Mouse (Mus musculus): ENCODE results near the gene Tnfrsf19. TPM values are rescaled to one million over a fixed set of nuclear protein-coding genes. Genes with fewer than 3 reads are reported as not detected.

The Tnfrsf19 gene
- total RNA-seq (2017): not detected in 2 replicates

GRCm38 (mm10) chr14:61046091-61046681 lies at the start of gene Tnfrsf19:
Gene Tnfrsf19 (minus strand): TSS chr14:61046490.
- ATAC-seq (replicated peaks in 1 of 2; ENCODE audit: insufficient read depth in 1 of 2, low FRiP score in 2 of 2, low TSS enrichment in 1 of 2, low read depth in 1 of 2, poor library complexity in 2 of 2, severe bottlenecking in 2 of 2): peak; percentile 67 to 85

GRCm38 (mm10) chr14:61092073-61092472 lies 45.8 kb upstream of the Tnfrsf19 start:
- no peak for ATAC-seq (replicated peaks in 1 of 2; ENCODE audit: insufficient read depth in 1 of 2, low FRiP score in 2 of 2, low TSS enrichment in 1 of 2, low read depth in 1 of 2, poor library complexity in 2 of 2, severe bottlenecking in 2 of 2)

DNA sequence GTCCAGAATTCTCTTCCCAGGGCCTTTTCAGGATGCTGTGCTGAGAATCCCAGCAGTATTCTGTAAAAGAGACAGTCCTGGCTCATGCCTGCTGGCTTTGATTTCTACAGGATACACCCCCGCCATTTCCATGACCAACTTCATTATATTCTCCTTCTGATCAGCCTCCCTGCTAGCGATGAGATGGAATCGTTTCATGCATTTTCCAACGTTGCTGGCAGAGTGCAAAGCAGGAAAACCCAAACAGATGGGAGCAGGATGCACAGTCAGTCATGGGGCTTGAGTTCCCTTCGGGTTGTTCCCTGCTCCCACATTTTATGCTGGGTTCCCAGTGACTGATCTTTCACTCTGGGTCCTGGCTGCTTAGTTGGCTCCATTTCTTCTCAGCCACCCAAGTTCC lies 44.7 kb upstream of the Tnfrsf19 start:
- ATAC-seq (replicated peaks in 1 of 2; ENCODE audit: insufficient read depth in 1 of 2, low FRiP score in 2 of 2, low TSS enrichment in 1 of 2, low read depth in 1 of 2, poor library complexity in 2 of 2, severe bottlenecking in 2 of 2): no peak

DNA sequence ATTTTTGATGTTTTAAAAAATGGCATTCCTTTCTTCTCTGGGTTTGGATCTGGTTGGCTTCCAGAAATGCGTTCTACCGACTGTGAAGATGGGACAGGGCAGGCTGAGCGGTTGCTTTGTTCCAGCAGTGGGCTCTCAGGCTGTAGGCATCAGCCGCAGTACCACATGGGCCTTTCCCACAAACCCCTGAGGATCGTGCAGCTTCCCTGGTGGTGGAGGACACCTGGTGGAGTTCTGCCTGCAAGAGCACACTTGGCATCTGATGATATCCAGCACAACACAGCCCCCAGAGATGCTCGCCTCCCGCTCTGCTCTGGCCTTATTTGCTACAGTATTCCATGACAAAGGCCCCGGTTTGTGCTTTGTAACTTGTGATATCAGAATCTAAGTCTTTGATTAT lies 41.9 kb upstream of the Tnfrsf19 start:
- ATAC-seq (replicated peaks in 1 of 2; ENCODE audit: insufficient read depth in 1 of 2, low FRiP score in 2 of 2, low TSS enrichment in 1 of 2, low read depth in 1 of 2, poor library complexity in 2 of 2, severe bottlenecking in 2 of 2): no peak

DNA sequence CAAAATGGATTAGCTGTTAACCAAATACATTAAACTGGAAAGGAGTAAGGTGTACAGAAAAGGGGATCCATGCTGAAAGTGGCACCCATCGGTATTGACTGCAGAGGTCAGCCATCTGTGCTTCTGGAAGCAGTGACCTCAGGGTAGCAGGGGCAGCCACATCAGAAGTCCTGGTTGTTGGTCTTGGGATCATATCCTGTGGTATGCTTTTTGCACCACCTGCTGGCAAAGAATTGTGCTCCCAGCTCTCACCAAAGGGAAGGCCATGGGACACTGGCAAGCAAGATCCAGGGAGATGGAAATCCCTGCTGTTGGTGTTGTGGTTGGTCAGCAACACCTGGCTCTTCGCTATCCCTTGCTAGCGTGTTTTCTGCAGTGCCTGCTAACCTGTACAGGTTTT lies 39.0 kb upstream of the Tnfrsf19 start:
- no peak for ATAC-seq (replicated peaks in 1 of 2; ENCODE audit: insufficient read depth in 1 of 2, low FRiP score in 2 of 2, low TSS enrichment in 1 of 2, low read depth in 1 of 2, poor library complexity in 2 of 2, severe bottlenecking in 2 of 2)

DNA sequence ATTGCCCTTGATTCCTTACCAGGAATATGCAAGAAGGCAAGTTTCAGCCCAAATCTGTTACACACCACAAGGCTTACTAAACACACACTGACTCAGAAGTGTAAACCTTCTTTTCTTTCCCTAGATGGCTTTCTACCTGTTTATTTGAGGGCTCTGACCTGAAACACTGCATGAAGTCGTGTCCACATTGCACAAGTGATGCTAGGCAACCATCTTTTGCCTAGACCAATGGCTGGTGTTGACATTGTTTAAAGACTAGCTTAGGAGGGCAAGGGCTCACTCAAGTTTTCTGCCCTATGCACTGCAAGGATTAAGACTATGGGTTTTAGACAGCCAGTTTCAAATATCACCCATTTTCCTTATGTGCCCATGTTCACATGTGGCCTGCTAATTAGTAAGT lies 23.3 kb upstream of the Tnfrsf19 start:
- no peak for ATAC-seq (replicated peaks in 1 of 2; ENCODE audit: insufficient read depth in 1 of 2, low FRiP score in 2 of 2, low TSS enrichment in 1 of 2, low read depth in 1 of 2, poor library complexity in 2 of 2, severe bottlenecking in 2 of 2)

GRCm38 (mm10) chr14:61061729-61062128 lies 15.4 kb upstream of the Tnfrsf19 start:
- no peak for ATAC-seq (replicated peaks in 1 of 2; ENCODE audit: insufficient read depth in 1 of 2, low FRiP score in 2 of 2, low TSS enrichment in 1 of 2, low read depth in 1 of 2, poor library complexity in 2 of 2, severe bottlenecking in 2 of 2)

DNA sequence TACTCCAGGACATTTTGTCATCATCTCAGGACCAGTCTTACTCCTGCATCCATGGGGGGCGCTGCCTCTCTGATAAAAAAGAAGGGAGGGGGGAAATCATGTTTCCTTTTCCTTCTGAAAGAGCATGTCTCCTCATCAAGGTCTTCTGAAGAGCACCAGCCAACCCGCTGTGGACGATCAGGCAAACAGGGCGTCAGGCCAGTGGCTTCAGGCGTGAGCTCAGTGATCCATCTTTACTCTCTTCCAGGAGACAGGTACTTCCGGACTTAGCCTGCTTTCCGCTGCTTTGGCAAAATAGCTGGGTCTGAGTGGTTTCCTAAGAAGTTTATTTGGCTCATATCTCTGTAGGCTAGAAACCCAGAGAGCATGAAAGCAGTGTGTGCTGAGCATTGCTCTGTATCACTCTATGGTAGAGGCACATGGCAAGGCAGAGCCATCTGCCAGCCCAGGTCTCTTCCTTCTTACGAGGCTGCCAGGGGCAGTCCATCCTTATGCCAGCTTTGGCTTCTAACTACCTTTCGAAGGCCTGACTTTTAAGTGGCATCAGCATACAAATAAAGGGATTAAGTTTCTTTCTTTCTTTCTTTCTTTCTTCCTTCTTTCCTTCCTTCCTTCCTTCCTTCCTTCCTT lies 13.1 kb upstream of the Tnfrsf19 start:
- ATAC-seq (replicated peaks in 1 of 2; ENCODE audit: insufficient read depth in 1 of 2, low FRiP score in 2 of 2, low TSS enrichment in 1 of 2, low read depth in 1 of 2, poor library complexity in 2 of 2, severe bottlenecking in 2 of 2): no peak

GRCm38 (mm10) chr14:61056962-61057361 lies 10.7 kb upstream of the Tnfrsf19 start:
- no peak for ATAC-seq (replicated peaks in 1 of 2; ENCODE audit: insufficient read depth in 1 of 2, low FRiP score in 2 of 2, low TSS enrichment in 1 of 2, low read depth in 1 of 2, poor library complexity in 2 of 2, severe bottlenecking in 2 of 2)

- peak in 1 of 2 experiments; percentile 38; a peak in 3 of 4 replicates for ATAC-seq (replicated peaks in 1 of 2; ENCODE audit: insufficient read depth in 1 of 2, low FRiP score in 2 of 2, low TSS enrichment in 1 of 2, low read depth in 1 of 2, poor library complexity in 2 of 2, severe bottlenecking in 2 of 2)
Measured at GRCm38 (mm10) chr14:61056445-61056844, 10.2 kb upstream of the Tnfrsf19 start.

DNA sequence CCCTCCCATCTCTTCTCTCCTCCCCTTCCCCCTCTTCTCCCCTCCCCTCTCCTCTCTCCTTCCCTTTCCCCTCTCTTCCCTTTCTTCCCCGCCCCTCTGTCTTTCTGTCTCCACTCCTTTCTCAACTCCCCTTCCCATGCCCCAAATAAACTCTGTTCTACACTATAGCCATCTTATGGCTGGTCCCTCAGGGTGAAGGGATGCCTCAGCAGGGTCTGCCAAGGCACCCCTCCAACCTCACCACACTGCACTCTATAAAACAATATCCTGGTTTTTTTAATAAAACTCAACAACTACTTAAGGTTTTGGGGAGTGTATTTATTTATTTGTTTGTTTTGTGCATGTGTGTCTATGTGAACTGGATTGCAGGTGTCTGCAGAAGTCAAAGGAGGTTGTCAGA lies 9.6 kb upstream of the Tnfrsf19 start:
- no peak for ATAC-seq (replicated peaks in 1 of 2; ENCODE audit: insufficient read depth in 1 of 2, low FRiP score in 2 of 2, low TSS enrichment in 1 of 2, low read depth in 1 of 2, poor library complexity in 2 of 2, severe bottlenecking in 2 of 2)

- no peak for ATAC-seq (replicated peaks in 1 of 2; ENCODE audit: insufficient read depth in 1 of 2, low FRiP score in 2 of 2, low TSS enrichment in 1 of 2, low read depth in 1 of 2, poor library complexity in 2 of 2, severe bottlenecking in 2 of 2)
Measured at GRCm38 (mm10) chr14:61052163-61052562, 5.9 kb upstream of the Tnfrsf19 start.

DNA sequence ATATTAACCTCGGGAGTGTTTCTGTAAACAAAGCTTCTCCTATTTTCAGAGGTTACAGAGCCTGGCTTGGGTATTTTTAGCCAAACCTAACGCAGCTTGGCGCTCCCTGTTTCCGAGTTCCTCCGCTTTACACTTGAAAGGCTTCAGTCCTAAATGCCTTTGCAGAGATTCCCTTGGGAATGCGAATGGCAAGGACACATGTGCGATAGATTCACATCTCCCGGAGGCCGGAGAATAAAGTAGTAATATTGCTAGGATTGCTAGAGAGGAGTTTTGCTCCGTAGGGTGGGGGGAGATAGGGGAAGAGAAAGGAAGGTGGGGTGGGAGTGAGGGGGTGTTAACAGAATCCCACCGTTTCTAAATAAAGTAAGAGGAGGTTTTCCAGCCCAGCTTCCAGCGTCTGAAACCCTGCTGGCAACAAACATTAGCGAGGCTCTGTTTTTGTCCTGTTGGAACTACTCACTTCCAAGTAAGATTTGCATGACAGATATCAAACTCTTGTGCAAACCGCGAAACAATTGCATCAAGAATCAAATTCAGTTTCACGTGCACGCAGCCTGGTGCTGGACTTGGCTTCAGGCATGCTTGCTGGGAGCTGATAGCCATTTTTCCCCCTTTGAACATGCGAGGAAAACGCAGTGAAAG lies 722 bp downstream of the Tnfrsf19 start:
- 0 out of 4 replicates have a peak, but pooled peaks of 1 of the 2 experiments have one; percentile 31 for ATAC-seq (replicated peaks in 1 of 2; ENCODE audit: insufficient read depth in 1 of 2, low FRiP score in 2 of 2, low TSS enrichment in 1 of 2, low read depth in 1 of 2, poor library complexity in 2 of 2, severe bottlenecking in 2 of 2)

- ATAC-seq (replicated peaks in 1 of 2; ENCODE audit: insufficient read depth in 1 of 2, low FRiP score in 2 of 2, low TSS enrichment in 1 of 2, low read depth in 1 of 2, poor library complexity in 2 of 2, severe bottlenecking in 2 of 2): no peak
Measured at GRCm38 (mm10) chr14:61044316-61044715, 2.0 kb downstream of the Tnfrsf19 start.

- ATAC-seq (replicated peaks in 1 of 2; ENCODE audit: insufficient read depth in 1 of 2, low FRiP score in 2 of 2, low TSS enrichment in 1 of 2, low read depth in 1 of 2, poor library complexity in 2 of 2, severe bottlenecking in 2 of 2): no peak
Measured at GRCm38 (mm10) chr14:61043511-61044310, 2.6 kb downstream of the Tnfrsf19 start.

GRCm38 (mm10) chr14:61042291-61042690 lies 4.0 kb downstream of the Tnfrsf19 start:
- ATAC-seq (replicated peaks in 1 of 2; ENCODE audit: insufficient read depth in 1 of 2, low FRiP score in 2 of 2, low TSS enrichment in 1 of 2, low read depth in 1 of 2, poor library complexity in 2 of 2, severe bottlenecking in 2 of 2): no peak

DNA sequence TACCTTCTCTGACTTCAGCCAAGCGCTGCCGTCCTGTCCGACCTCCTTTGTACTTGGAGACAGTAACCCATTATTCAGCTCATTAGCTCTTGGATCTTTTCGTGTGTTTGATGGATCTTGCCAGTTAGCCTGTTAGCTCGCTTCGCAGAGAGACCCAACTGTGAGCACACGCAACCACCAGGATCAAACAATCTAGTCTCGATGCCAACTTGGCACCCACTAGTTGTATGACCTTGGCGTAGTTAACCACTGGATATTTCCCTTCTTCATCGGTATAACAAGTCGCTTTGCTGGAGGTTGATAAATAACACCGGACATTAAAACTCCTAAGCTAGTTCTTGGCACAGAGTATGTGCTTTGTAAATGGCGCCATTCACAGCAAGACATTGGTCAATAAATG lies 6.1 kb downstream of the Tnfrsf19 start:
- no peak for ATAC-seq (replicated peaks in 1 of 2; ENCODE audit: insufficient read depth in 1 of 2, low FRiP score in 2 of 2, low TSS enrichment in 1 of 2, low read depth in 1 of 2, poor library complexity in 2 of 2, severe bottlenecking in 2 of 2)

DNA sequence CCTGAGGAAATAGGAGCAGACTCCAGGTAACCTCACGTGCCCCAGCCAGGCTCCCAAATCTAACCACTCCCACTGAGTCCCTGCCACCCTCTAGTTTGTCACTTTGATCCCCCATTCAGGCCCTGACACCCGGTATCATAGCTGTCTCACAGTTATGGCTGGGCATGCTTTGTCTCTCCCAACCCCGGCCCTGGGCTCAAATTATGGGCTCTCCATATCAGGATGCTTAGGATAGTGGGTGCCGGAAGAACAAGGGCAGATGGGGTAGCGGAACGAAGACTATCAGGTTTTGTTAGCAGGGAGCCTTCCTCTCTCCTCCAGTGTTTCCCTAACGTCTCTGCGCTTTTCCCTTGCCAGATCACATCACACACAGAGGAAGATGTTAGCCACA lies 8.2 kb downstream of the Tnfrsf19 start:
- no peak; a peak in 1 of 4 replicates for ATAC-seq (replicated peaks in 1 of 2; ENCODE audit: insufficient read depth in 1 of 2, low FRiP score in 2 of 2, low TSS enrichment in 1 of 2, low read depth in 1 of 2, poor library complexity in 2 of 2, severe bottlenecking in 2 of 2)

Measured in hematopoietic stem cell, adult 5-6 weeks (primary cell).